Mouse (Mus musculus) erythroblast, embryonic 14.5 days (primary cell): ENCODE measurements around the gene Bclaf3. TPM values are rescaled to one million over a fixed set of nuclear protein-coding genes. Genes with fewer than 3 reads are reported as not detected.

Source experiments
- H3K27me3 ChIP-seq: 2 replicates; pipeline ENCODE4 v1.6.1; 2012; ENCODE audit warnings: inconsistent platforms; ENCODE audit not compliant: control insufficient read depth
- H3K36me3 ChIP-seq: 2 replicates; pipeline ENCODE4 v1.6.1; 2012; ENCODE audit warnings: mild to moderate bottlenecking, inconsistent platforms; ENCODE audit not compliant: control insufficient read depth
- H3K4me1 ChIP-seq: 2 replicates; pipeline ENCODE4 v1.6.1; 2012; ENCODE audit warnings: inconsistent platforms; ENCODE audit not compliant: control insufficient read depth
- H3K4me3 ChIP-seq: replicated peaks from 2 replicates; pipeline ENCODE3; 2012; ENCODE audit warnings: moderate library complexity, mild to moderate bottlenecking, inconsistent platforms
- H3K9me3 ChIP-seq: 2 replicates; pipeline ENCODE4 v1.6.1; 2012; ENCODE audit warnings: low read length, inconsistent platforms, mixed read lengths; ENCODE audit not compliant: control insufficient read depth
- GATA1 ChIP-seq: IDR thresholded peaks from 2 replicates; pipeline ENCODE4 v1.6.1; 2012; ENCODE audit warnings: low read length, inconsistent platforms, mixed read lengths
- TAL1 ChIP-seq: IDR thresholded peaks from 3 replicates; pipeline ENCODE4 v1.6.1; 2012; ENCODE audit warnings: low read length, inconsistent platforms, mixed read lengths
- polyA plus RNA-seq: library from polyadenylated mRNA; stranded (reverse); fragments of >175 nt; gene quantifications from 2 replicates; pipeline ENCODE4 v1.2.3, GENCODE M21; 2012

Gene Bclaf3
- polyA plus RNA-seq, 1 experiment: 0.11 TPM

- Histone ChIP-seq H3K36me3 (no peaks in the 10 kb centered on the region), H3K4me1 (peaks cover 11% of the 10 kb centered on the region), H3K27me3 (no peaks in the 10 kb centered on the region), H3K4me3 (no peak overlapping the region), H3K9me3 (no peaks in the 10 kb centered on the region)
- TF ChIP-seq TAL1 (no peak), GATA1 (no peak)
Measured at GRCm38 (mm10) chrX:159639991-159640390, 113.5 kb downstream of the Bclaf3 start.

Other genes with a start within 250 kb of the Bclaf3 start
- 59.0 and 61.1 TPM in 2 replicates for gene Eif1ax, start 154.5 kb upstream of the Bclaf3 start, polyA plus RNA-seq
- gene Map7d2, start 112.1 kb upstream of the Bclaf3 start, polyA plus RNA-seq: not detected in 2 replicates
- 0.31 and 0.36 TPM in 2 replicates for gene Sh3kbp1, start 100.6 kb downstream of the Bclaf3 start, polyA plus RNA-seq